Mouse (Mus musculus) heart, postnatal 0 days (tissue): ENCODE results near the gene Pitx2.

Source experiments
- CTCF ChIP-seq: IDR thresholded peaks from 2 replicates; pipeline ENCODE4 v1.5.1; 2016; ENCODE audit warnings: antibody characterized with exemption, control low read depth, low read depth
- EP300 ChIP-seq: IDR thresholded peaks from 2 replicates; pipeline ENCODE4 v1.6.1; 2016; ENCODE audit warnings: antibody characterized with exemption, low read depth

DNA sequence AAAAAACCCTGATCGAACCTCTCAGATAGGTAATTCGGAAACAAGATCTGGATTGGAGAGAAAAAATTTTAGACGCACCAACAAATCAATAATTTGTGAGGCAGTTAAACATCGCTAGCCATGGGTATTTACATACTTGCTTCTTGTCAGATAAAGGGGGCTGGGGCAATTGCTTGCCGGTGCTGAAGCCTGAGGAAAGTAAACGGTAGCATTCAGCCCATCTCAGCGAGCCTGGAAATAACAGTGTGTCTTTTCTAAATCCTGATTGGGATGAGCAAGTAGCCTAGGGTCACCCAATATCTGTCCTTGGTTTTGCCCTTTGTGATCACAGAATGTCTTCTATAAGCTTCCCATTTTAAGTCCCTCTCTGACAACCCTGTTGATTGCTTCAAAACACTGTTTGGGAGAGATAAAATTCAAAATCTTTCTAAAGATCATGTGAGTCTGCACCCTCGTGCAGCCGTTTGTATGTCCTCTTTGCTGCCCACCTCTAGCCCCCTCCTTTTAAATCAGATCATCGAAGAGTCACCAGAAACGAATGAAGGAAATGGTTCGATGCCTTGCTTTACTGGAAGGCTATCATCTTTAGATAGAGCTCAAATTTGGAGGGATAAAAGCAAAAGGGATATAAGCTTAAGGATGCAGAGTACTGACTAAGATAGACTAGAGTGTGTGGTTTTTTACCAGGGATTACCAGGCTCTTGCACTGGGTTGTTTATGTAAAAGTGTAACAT is 3.7 kb upstream of the Pitx2 start:
- TF ChIP-seq EP300 (no peak), CTCF (no peak)
